Mouse (Mus musculus) liver, embryonic 11.5 days (tissue): Measurements from ENCODE around the gene Cdx2. TPM values are rescaled to one million over a fixed set of nuclear protein-coding genes. Genes with fewer than 3 reads are reported as not detected.

Source experiments
- ATAC-seq: fragments of 200-750 bp; cut with Nextera tagmentation; replicated peaks from 2 replicates; pipeline ENCODE4 v1.8.0; 2017; ENCODE audit warnings: moderate number of reproducible peaks, mild to moderate bottlenecking, moderate TSS enrichment, moderate library complexity; ENCODE audit not compliant: low FRiP score
- DNase-seq: peaks from one replicate; pipeline ENCODE4 v3.0.0-alpha.2; 2017; ENCODE audit warnings: low spot score
- H3K27ac ChIP-seq: fragments of 300-500 bp; sonication (generic); 2 replicates; pipeline ENCODE4 v1.5.1; 2014; ENCODE audit warnings: mild to moderate bottlenecking, low read depth, low read length, control low read depth
- H3K27me3 ChIP-seq: fragments of 300-500 bp; sonication (generic); replicated peaks from 2 replicates; pipeline ENCODE4 v1.6.1; 2014; ENCODE audit warnings: low read length, mixed read lengths; ENCODE audit not compliant: control insufficient read depth, insufficient read depth
- H3K36me3 ChIP-seq: fragments of 300-500 bp; sonication (generic); 2 replicates; pipeline ENCODE4 v1.6.1; 2014; ENCODE audit warnings: mild to moderate bottlenecking, low read length, moderate library complexity, mixed read lengths; ENCODE audit not compliant: control insufficient read depth, insufficient read depth
- H3K4me1 ChIP-seq: fragments of 300-500 bp; sonication (generic); replicated peaks from 2 replicates; pipeline ENCODE4 v1.6.1; 2014; ENCODE audit warnings: low read length, mixed read lengths; ENCODE audit not compliant: control insufficient read depth, insufficient read depth
- H3K4me2 ChIP-seq: fragments of 300-500 bp; sonication (generic); 2 replicates; pipeline ENCODE4 v1.6.1; 2014; ENCODE audit warnings: mild to moderate bottlenecking, control low read depth, moderate library complexity
- H3K4me3 ChIP-seq: fragments of 300-500 bp; sonication (generic); 2 replicates; pipeline ENCODE4 v1.5.1; 2014; ENCODE audit warnings: low read depth, low read length, control low read depth
- H3K9ac ChIP-seq: fragments of 300-500 bp; sonication (generic); 2 replicates; pipeline ENCODE4 v1.6.1; 2014; ENCODE audit warnings: low read depth, low read length, control low read depth
- H3K9me3 ChIP-seq: fragments of 300-500 bp; sonication (generic); 2 replicates; pipeline ENCODE4 v1.6.1; 2016; ENCODE audit warnings: low read length, inconsistent platforms, mixed read lengths; ENCODE audit not compliant: control insufficient read depth
- WGBS: fragments of 180-500 bp; shearing (Covaris S2); extraction: QIAGEN DNeasy Blood & Tissue Kit; methylation state at CpG from one replicate; pipeline ENCODE4 v1.1.7; 2014; 5-methylcytosine and 5-hydroxymethylcytosine counted together
- polyA plus RNA-seq: library from polyadenylated mRNA; unstranded; fragments of >200 nt; fragmentation: Nextera tagmentation; extraction: Ambion mirVana; gene quantifications from 2 replicates; pipeline ENCODE4 v1.2.1, GENCODE M21; 2014

Gene Cdx2
- polyA plus RNA-seq, 1 experiment from 2014 or later, result 0.14 TPM

- Histone ChIP-seq H3K27ac (no peak overlapping the region), H3K4me1 (no peaks in the 10 kb centered on the region; the same call in none of the 2 replicates), H3K9ac (no peak overlapping the region), H3K9me3 (no peaks in the 10 kb centered on the region), H3K36me3 (no peaks in the 10 kb centered on the region), H3K27me3 (peaks cover 99% of the 10 kb centered on the region), H3K4me2 (peak overlapping the region; percentile 24; the same call in 1 of the 2 replicates), H3K4me3 (no peak overlapping the region)
- WGBS, result 10% methylated on average over 10 of the region's 10 CpGs
- ATAC-seq (no peak), DNase-seq (peak; percentile 38)
Measured at GRCm38 (mm10) chr5:147301781-147302070, 5.3 kb downstream of the Cdx2 start.

- H3K27me3 ChIP-seq, result peaks cover 95% of the 10 kb centered on the region
- no peaks in the 10 kb centered on the region; the same call in none of the 2 replicates for H3K4me1 ChIP-seq
- ATAC-seq, result no peak
- DNase-seq, result peak; percentile 41
- WGBS, result 4% methylated on average over 21 of the region's 21 CpGs
- H3K9me3 ChIP-seq, result no peaks in the 10 kb centered on the region
- peak overlapping the region; percentile 24 for H3K4me2 ChIP-seq
- H3K36me3 ChIP-seq, result no peaks in the 10 kb centered on the region
- H3K4me3 ChIP-seq, result no peak overlapping the region
- no peak overlapping the region for H3K27ac ChIP-seq
- no peak overlapping the region for H3K9ac ChIP-seq
Measured at GRCm38 (mm10) chr5:147300917-147301780, 5.9 kb downstream of the Cdx2 start.

GRCm38 (mm10) chr5:147300001-147300363 is 7.1 kb downstream of the Cdx2 start:
- no peaks in the 10 kb centered on the region for H3K9me3 ChIP-seq
- peaks cover 91% of the 10 kb centered on the region for H3K27me3 ChIP-seq
- peak overlapping the region; percentile 54 for H3K4me2 ChIP-seq
- no peak overlapping the region; the same call in 1 of the 2 replicates for H3K9ac ChIP-seq
- no peak overlapping the region for H3K27ac ChIP-seq
- ATAC-seq (peak; percentile 39), DNase-seq (no peak)
- 2% methylated on average over 4 of the region's 4 CpGs for WGBS
- H3K4me1 ChIP-seq, result no peaks in the 10 kb centered on the region; the same call in none of the 2 replicates
- peak overlapping the region; percentile 26 for H3K4me3 ChIP-seq
- no peaks in the 10 kb centered on the region for H3K36me3 ChIP-seq

GRCm38 (mm10) chr5:147299255-147300000 is 7.6 kb downstream of the Cdx2 start:
- WGBS, result 1% methylated on average over 41 of the region's 41 CpGs
- peak overlapping the region; percentile 54 for H3K4me2 ChIP-seq
- no peak for DNase-seq
- no peaks in the 10 kb centered on the region for H3K9me3 ChIP-seq
- H3K36me3 ChIP-seq, result no peaks in the 10 kb centered on the region
- H3K9ac ChIP-seq, result no peak overlapping the region; the same call in 1 of the 2 replicates
- peak; percentile 80 for ATAC-seq
- peak overlapping the region; percentile 26 for H3K4me3 ChIP-seq
- no peaks in the 10 kb centered on the region; the same call in 1 of the 2 replicates for H3K4me1 ChIP-seq
- peaks cover 91% of the 10 kb centered on the region for H3K27me3 ChIP-seq
- peak overlapping the region; percentile 68 for H3K27ac ChIP-seq

- WGBS, result 50% methylated on average over 5 of the region's 5 CpGs
- no peak overlapping the region for H3K4me3 ChIP-seq
- H3K27ac ChIP-seq, result no peak overlapping the region
- no peak overlapping the region for H3K4me2 ChIP-seq
- H3K4me1 ChIP-seq, result peaks cover 8% of the 10 kb centered on the region
- peaks cover 87% of the 10 kb centered on the region for H3K27me3 ChIP-seq
- no peaks in the 10 kb centered on the region for H3K36me3 ChIP-seq
- no peaks in the 10 kb centered on the region for H3K9me3 ChIP-seq
- DNase-seq, result no peak
- ATAC-seq, result no peak
- H3K9ac ChIP-seq, result no peak overlapping the region
Measured at GRCm38 (mm10) chr5:147297249-147297648, 9.8 kb downstream of the Cdx2 start.

- H3K27me3 ChIP-seq, result peaks cover 59% of the 10 kb centered on the region
- DNase-seq, result no peak
Measured at GRCm38 (mm10) chr5:147294121-147294520, 12.9 kb downstream of the Cdx2 start.

GRCm38 (mm10) chr5:147293127-147293910 is 13.8 kb downstream of the Cdx2 start:
- DNase-seq (peak; percentile 86), ATAC-seq (peak; percentile 78)
- peaks cover 14% of the 10 kb centered on the region for H3K4me1 ChIP-seq
- no peak overlapping the region for H3K27ac ChIP-seq
- H3K9me3 ChIP-seq, result no peaks in the 10 kb centered on the region
- H3K36me3 ChIP-seq, result no peaks in the 10 kb centered on the region
- peak overlapping the region; percentile 46 for H3K4me2 ChIP-seq
- no peak overlapping the region for H3K4me3 ChIP-seq
- peaks cover 51% of the 10 kb centered on the region for H3K27me3 ChIP-seq
- 13% methylated on average over 17 of the region's 18 CpGs for WGBS
- H3K9ac ChIP-seq, result no peak overlapping the region

More at GRCm38 (mm10) chr5:147294121-147294520, 12.9 kb downstream of the Cdx2 start:
- H3K9ac ChIP-seq, result no peak overlapping the region
- H3K4me2 ChIP-seq, result peak overlapping the region; percentile 31; the same call in 1 of the 2 replicates
- H3K36me3 ChIP-seq, result no peaks in the 10 kb centered on the region
- ATAC-seq, result no peak
- H3K27ac ChIP-seq, result no peak overlapping the region
- no peak overlapping the region for H3K4me3 ChIP-seq
- H3K4me1 ChIP-seq, result peaks cover 14% of the 10 kb centered on the region
- no peaks in the 10 kb centered on the region for H3K9me3 ChIP-seq
- WGBS, result 9% methylated on average over 20 of the region's 20 CpGs

GRCm38 (mm10) chr5:147292506-147293120 is 14.5 kb downstream of the Cdx2 start:
- 0 out of 2 replicates have a peak, but pooled peaks have one; percentile 8 for ATAC-seq
- DNase-seq, result no peak
- Histone ChIP-seq H3K4me1 (peaks cover 14% of the 10 kb centered on the region), H3K4me2 (peak overlapping the region; percentile 46), H3K9ac (no peak overlapping the region), H3K27ac (no peak overlapping the region), H3K9me3 (no peaks in the 10 kb centered on the region), H3K4me3 (no peak overlapping the region), H3K27me3 (peaks cover 44% of the 10 kb centered on the region), H3K36me3 (no peaks in the 10 kb centered on the region)
- 25% methylated on average over 13 of the region's 13 CpGs for WGBS
